Mouse (Mus musculus) forebrain, embryonic 14.5 days (tissue): ENCODE measurements at regions not wholly inside any gene's neighbourhood (a gene's known extent, or its start where the extent isn't known, plus 50 kb on each side); places are given as distances from the start of the nearest gene placed in this dataset.

Experiments used
- ATAC-seq: fragments of 200-750 bp; cut with Nextera tagmentation; 2 replicates; pipeline ENCODE4 v1.8.0; 2017; ENCODE audit warnings: mild to moderate bottlenecking, moderate library complexity
- DNase-seq: peaks from one replicate; pipeline ENCODE4 v3.0.0-alpha.2; 2015; ENCODE audit warnings: low spot score
- H3K27ac ChIP-seq: fragments of 300-500 bp; sonication (generic); 2 replicates; pipeline ENCODE4 v1.5.1; 2014; ENCODE audit warnings: low read depth, mild to moderate bottlenecking, control low read depth, low read length, moderate library complexity
- H3K27me3 ChIP-seq: fragments of 300-500 bp; sonication (generic); replicated peaks from 2 replicates; pipeline ENCODE4 v1.6.1; 2014; ENCODE audit warnings: low read length, control low read depth, mixed read lengths; ENCODE audit not compliant: control insufficient read depth, insufficient read depth
- H3K36me3 ChIP-seq: fragments of 300-500 bp; sonication (generic); 2 replicates; pipeline ENCODE4 v1.6.1; 2014; ENCODE audit warnings: low read length, control low read depth; ENCODE audit not compliant: control insufficient read depth, insufficient read depth
- H3K4me1 ChIP-seq: fragments of 300-500 bp; sonication (generic); 2 replicates; pipeline ENCODE4 v1.6.1; 2014; ENCODE audit warnings: antibody characterized with exemption, low read length, control low read depth; ENCODE audit not compliant: control insufficient read depth, insufficient read depth
- H3K4me2 ChIP-seq: fragments of 300-500 bp; sonication (generic); 2 replicates; pipeline ENCODE4 v1.6.1; 2014; ENCODE audit warnings: mild to moderate bottlenecking, control low read depth, low read length
- H3K4me3 ChIP-seq: fragments of 300-500 bp; sonication (generic); 2 replicates; pipeline ENCODE4 v1.5.1; 2014; ENCODE audit warnings: low read depth, low read length, control low read depth
- H3K9ac ChIP-seq: fragments of 300-500 bp; sonication (generic); 2 replicates; pipeline ENCODE4 v1.6.1; 2014; ENCODE audit warnings: mild to moderate bottlenecking, low read length, control low read depth, moderate library complexity
- H3K9me3 ChIP-seq: fragments of 300-500 bp; sonication (generic); replicated peaks from 2 replicates; pipeline ENCODE4 v1.6.1; 2016; ENCODE audit warnings: low read length, control low read depth, mixed read lengths; ENCODE audit not compliant: control insufficient read depth
- WGBS: fragments of 180-500 bp; shearing (Covaris S2); extraction: QIAGEN DNeasy Blood & Tissue Kit; methylation state at CpG from one replicate; pipeline ENCODE4 v1.1.7; 2014; 5-methylcytosine and 5-hydroxymethylcytosine counted together

GRCm38 (mm10) chr5:41206462-41206861 lies 501.5 kb downstream of the Rab28 start:
- DNase-seq (peak; percentile 7), ATAC-seq (no peak)
- 82% methylated on average over 3 of the region's 3 CpGs for WGBS
- H3K27me3 ChIP-seq: no peaks in the 10 kb centered on the region
- no peak overlapping the region for H3K27ac ChIP-seq
- H3K9me3 ChIP-seq: no peaks in the 10 kb centered on the region
- H3K4me3 ChIP-seq: no peak overlapping the region
- no peak overlapping the region for H3K4me2 ChIP-seq
- no peaks in the 10 kb centered on the region for H3K36me3 ChIP-seq
- no peak overlapping the region for H3K9ac ChIP-seq
- no peaks in the 10 kb centered on the region for H3K4me1 ChIP-seq

- H3K4me2 ChIP-seq: no peak overlapping the region
- H3K4me1 ChIP-seq: no peaks in the 10 kb centered on the region
- H3K4me3 ChIP-seq: no peak overlapping the region
- H3K36me3 ChIP-seq: no peaks in the 10 kb centered on the region
- DNase-seq (no peak), ATAC-seq (no peak)
- no peaks in the 10 kb centered on the region for H3K9me3 ChIP-seq
- H3K27me3 ChIP-seq: no peaks in the 10 kb centered on the region
- H3K27ac ChIP-seq: no peak overlapping the region
- H3K9ac ChIP-seq: no peak overlapping the region
These were observed 503.5 kb downstream of the Rab28 start for GRCm38 (mm10) chr5:41204417-41204816.

GRCm38 (mm10) chr5:41187193-41187592 lies 520.8 kb downstream of the Rab28 start:
- WGBS: 90% methylated on average over 5 of the region's 5 CpGs

GRCm38 (mm10) chr5:41177220-41177619 lies 530.7 kb downstream of the Rab28 start:
- Histone ChIP-seq H3K9me3 (no peaks in the 10 kb centered on the region), H3K36me3 (no peaks in the 10 kb centered on the region)
- 93% methylated on average over 3 of the region's 3 CpGs for WGBS

More at GRCm38 (mm10) chr5:41187193-41187592, 520.8 kb downstream of the Rab28 start:
- Histone ChIP-seq H3K9me3 (no peaks in the 10 kb centered on the region), H3K27ac (no peak overlapping the region), H3K27me3 (no peaks in the 10 kb centered on the region), H3K4me1 (no peaks in the 10 kb centered on the region), H3K9ac (no peak overlapping the region), H3K4me2 (no peak overlapping the region), H3K4me3 (no peak overlapping the region), H3K36me3 (no peaks in the 10 kb centered on the region)
- DNase-seq: no peak
- no peak for ATAC-seq

GRCm38 (mm10) chr5:41165870-41166626 lies 541.9 kb downstream of the Rab28 start:
- Histone ChIP-seq H3K4me2 (peak overlapping the region; percentile 34), H3K4me1 (peaks cover 4% of the 10 kb centered on the region; the same call in 1 of the 2 replicates), H3K4me3 (no peak overlapping the region), H3K9ac (no peak overlapping the region), H3K36me3 (no peaks in the 10 kb centered on the region), H3K27me3 (no peaks in the 10 kb centered on the region), H3K27ac (no peak overlapping the region), H3K9me3 (no peaks in the 10 kb centered on the region)
- peak; percentile 79 for ATAC-seq
- DNase-seq: peak; percentile 70
- 12% methylated on average over 14 of the region's 14 CpGs for WGBS

More at GRCm38 (mm10) chr5:41177220-41177619, 530.7 kb downstream of the Rab28 start:
- Histone ChIP-seq H3K9ac (no peak overlapping the region), H3K4me3 (no peak overlapping the region), H3K27me3 (no peaks in the 10 kb centered on the region), H3K27ac (no peak overlapping the region), H3K4me2 (no peak overlapping the region), H3K4me1 (no peaks in the 10 kb centered on the region)
- ATAC-seq (no peak), DNase-seq (no peak)

DNA sequence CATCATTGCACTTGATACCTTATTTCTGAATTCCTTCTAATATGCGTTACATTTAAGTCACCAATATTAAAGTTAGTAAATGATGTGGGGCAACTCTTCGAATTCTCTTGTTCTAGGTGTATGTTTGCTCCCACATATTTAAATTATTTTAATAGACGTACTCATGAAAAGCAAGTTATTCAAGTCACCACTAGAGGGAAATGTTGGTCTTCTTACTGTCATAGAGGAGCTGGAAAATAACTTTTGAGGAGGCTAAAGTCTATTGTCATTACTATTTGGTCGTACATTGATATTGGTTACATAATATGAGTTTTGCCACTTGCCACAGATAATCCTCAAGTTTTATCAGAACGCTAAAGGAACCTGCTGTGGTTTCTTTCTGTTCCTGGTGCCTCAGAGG lies 582.9 kb downstream of the Rab28 start:
- H3K4me2 ChIP-seq: no peak overlapping the region
- H3K4me1 ChIP-seq: no peaks in the 10 kb centered on the region
- WGBS: 25% methylated on average over 5 of the region's 5 CpGs
- no peak overlapping the region for H3K27ac ChIP-seq
- no peak overlapping the region for H3K4me3 ChIP-seq
- DNase-seq (peak; percentile 85), ATAC-seq (peak; percentile 55; the same call in 1 of the 2 replicates)
- H3K36me3 ChIP-seq: no peaks in the 10 kb centered on the region
- no peaks in the 10 kb centered on the region for H3K9me3 ChIP-seq
- no peak overlapping the region for H3K9ac ChIP-seq
- no peaks in the 10 kb centered on the region for H3K27me3 ChIP-seq

GRCm38 (mm10) chr5:41117658-41118057 lies 590.3 kb downstream of the Rab28 start:
- ATAC-seq (no peak), DNase-seq (no peak)
- Histone ChIP-seq H3K36me3 (no peaks in the 10 kb centered on the region), H3K4me1 (no peaks in the 10 kb centered on the region), H3K27me3 (no peaks in the 10 kb centered on the region), H3K4me2 (no peak overlapping the region), H3K4me3 (no peak overlapping the region), H3K27ac (no peak overlapping the region), H3K9me3 (no peaks in the 10 kb centered on the region), H3K9ac (no peak overlapping the region)
- WGBS: 70% methylated on average over 3 of the region's 3 CpGs

DNA sequence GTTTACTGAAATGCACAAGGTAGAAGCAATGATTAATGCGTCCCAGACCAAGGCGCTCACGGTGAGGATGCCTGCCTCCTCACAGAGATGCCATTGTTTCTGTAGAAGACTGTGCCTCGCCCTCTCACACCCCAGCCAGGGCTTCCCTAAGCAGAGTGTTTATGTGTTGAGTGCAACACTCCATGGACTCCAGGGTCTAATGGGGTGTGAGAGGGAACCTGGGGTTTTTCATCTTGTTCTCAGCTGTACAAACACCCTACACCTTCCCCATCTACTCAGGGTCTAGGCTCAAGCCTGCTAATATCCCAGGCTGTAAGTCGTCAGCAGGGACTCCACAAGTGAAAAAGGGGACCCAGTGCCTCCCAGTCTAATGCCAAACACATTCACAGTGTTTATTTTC lies 620.2 kb downstream of the Rab28 start:
- DNase-seq (no peak), ATAC-seq (no peak)
- no peak overlapping the region for H3K9ac ChIP-seq
- H3K27ac ChIP-seq: no peak overlapping the region
- no peak overlapping the region for H3K4me3 ChIP-seq
- H3K27me3 ChIP-seq: no peaks in the 10 kb centered on the region
- no peaks in the 10 kb centered on the region for H3K9me3 ChIP-seq
- no peak overlapping the region for H3K4me2 ChIP-seq
- WGBS: 55% methylated on average over 5 of the region's 5 CpGs
- no peaks in the 10 kb centered on the region for H3K4me1 ChIP-seq
- no peaks in the 10 kb centered on the region for H3K36me3 ChIP-seq

DNA sequence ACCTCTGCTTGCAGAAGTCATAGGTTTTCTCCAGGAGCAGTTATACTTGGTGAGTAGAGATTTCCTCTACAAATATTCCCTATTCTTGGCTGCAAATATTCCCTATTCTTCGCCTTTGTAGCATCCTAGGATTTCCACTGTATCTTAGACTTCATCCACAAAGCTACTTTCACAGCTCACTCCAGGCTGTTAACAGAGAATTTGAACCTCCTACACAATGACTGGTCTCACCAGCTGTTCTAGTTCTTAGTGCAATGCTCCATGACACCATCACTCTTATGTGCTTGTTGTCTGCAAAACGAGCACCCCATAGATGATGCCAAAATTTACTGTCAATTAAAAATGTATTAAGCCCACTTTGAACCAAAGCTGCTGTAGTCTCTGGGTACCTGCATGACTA lies 631.5 kb downstream of the Rab28 start:
- Histone ChIP-seq H3K27me3 (no peaks in the 10 kb centered on the region), H3K9ac (no peak overlapping the region), H3K36me3 (no peaks in the 10 kb centered on the region), H3K4me3 (no peak overlapping the region), H3K4me1 (no peaks in the 10 kb centered on the region), H3K4me2 (no peak overlapping the region), H3K9me3 (no peaks in the 10 kb centered on the region), H3K27ac (no peak overlapping the region)
- ATAC-seq (no peak), DNase-seq (no peak)
- WGBS: 70% methylated on average over 2 of the region's 2 CpGs
